Mouse (Mus musculus): ENCODE results near the gene Pgam1. TPM values are rescaled to one million over a fixed set of nuclear protein-coding genes. Genes with fewer than 3 reads are reported as not detected.
"Not testable (repeated sequence)": the region's sequence is repeated elsewhere in the genome, so short reads cannot be mapped to it uniquely, and the experiment has no call there.

Pgam1 gene
- polyA plus RNA-seq (2015; fragmentation: Nextera tagmentation; extraction: Ambion mirVana): 626 and 677 TPM in 2 replicates

DNA sequence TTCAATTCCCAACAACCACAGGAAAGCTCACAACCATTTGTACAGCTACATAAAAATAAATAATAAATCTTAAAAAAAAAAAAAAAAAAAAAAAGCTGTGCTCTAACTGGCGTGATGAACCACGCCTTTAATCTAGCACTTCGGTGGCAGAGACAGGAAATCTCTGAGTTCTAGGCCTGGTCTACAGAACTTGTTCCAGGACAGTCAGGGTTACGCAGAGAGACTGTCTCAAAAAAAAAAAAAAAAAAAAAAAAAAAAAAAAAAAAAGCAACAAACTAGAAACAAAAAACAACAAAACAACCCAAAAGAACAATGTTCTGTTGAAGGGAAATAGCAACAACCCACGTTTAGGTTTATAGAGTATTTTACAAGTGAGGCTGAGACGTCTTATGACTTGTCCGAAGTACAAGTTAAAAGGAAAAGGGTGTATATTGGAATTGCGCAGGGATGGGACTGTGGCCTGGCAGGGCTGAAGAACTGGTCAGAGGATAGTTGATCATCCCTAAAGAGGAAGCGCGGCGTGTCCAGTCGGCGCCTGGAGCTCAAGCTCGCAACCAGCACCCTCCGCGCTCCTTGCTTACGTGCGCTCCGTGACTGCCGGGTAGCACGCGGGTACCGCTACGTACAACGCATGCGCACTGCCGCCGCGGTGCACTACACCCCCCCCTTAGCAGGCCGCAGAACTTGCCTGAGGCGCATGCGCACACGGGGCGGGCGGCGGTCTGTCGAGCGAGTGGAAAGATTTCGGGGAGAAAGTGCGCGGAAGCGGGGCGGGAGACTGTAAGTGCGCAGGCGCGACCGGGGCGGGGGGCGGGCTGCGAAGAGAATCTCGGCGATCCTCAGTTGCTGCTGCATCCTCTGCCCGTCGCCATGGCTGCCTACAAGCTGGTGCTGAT is at the start of gene Pgam1:
Gene Pgam1 (plus strand): TSS at position 746 of the 896 bp plus-strand sequence.
- Histone ChIP-seq H3K36me3 (peaks cover 9% of the 10 kb centered on the region; the same call in 1 of the 2 replicates), H3K4me3 (replicated peaks) (peak within 1 kb of the TSS; percentile 96)
- 5% methylated on average over 54 of the region's 54 CpGs for WGBS

DNA sequence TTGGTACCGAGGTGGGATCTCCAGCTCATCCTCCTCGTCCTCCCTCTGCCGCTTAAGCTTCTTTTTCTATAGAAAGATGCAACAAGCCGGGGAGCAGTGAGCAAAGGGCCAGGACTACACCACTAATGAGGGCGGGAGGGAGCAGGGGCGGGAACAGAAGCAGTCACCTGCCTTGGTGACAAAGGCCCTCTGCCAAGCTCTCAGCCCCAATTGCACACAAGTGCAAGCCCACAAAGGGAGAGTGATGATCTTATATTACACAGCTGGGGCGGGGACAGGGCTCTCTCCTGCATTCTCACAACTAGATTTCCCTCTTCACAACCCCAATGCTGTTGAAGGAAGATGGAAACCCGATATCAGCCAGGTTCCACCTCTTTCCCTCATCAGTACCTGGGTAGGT is 45.0 kb upstream of the Pgam1 start:
- H3K36me3 ChIP-seq: peaks cover 27% of the 10 kb centered on the region
- H3K4me2 ChIP-seq: no peak overlapping the region
- no peak overlapping the region for H3K27ac ChIP-seq
- no peak overlapping the region for H3K4me3 ChIP-seq (replicated peaks)
- no peaks in the 10 kb centered on the region for H3K9me3 ChIP-seq
- no peaks in the 10 kb centered on the region for H3K4me1 ChIP-seq
- no peak overlapping the region for H3K9ac ChIP-seq
- H3K27me3 ChIP-seq (replicated peaks): no peaks in the 10 kb centered on the region
- 90% methylated on average over 8 of the region's 8 CpGs for WGBS
- no peak for ATAC-seq (ENCODE audit: insufficient read depth, low FRiP score, low read depth)

More for the DNA sequence above, at the start of gene Pgam1:
- ATAC-seq (ENCODE audit: insufficient read depth, low FRiP score, low read depth): peak; percentile 96
- Histone ChIP-seq H3K9ac (peak within 1 kb of the TSS; percentile 92), H3K4me1 (peaks cover 27% of the 10 kb centered on the region), H3K4me2 (peak within 1 kb of the TSS; percentile 82), H3K9me3 (no peaks in the 10 kb centered on the region), H3K27ac (peak within 1 kb of the TSS; percentile 96), H3K27me3 (replicated peaks) (no peaks in the 10 kb centered on the region)

DNA sequence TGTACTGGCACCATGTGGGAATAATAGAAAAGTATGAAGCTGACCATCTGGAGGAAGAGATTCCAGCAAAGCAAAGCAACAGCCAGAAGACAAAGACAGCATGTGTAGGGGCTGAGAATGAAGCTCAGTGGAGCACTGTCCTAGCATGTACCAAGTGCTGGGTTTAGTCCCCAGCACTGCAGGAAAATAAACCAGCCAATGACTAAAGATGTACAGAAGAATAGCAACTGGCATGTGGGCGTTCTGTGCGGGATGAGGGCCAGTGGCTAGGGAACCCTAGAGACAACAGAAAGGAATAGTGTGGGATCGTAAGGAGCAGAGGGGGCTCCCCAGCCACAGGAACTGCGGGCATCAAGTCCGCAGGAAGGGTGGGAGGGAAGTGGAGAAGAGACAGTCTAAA is 42.4 kb upstream of the Pgam1 start:
- Histone ChIP-seq H3K9me3 (no peaks in the 10 kb centered on the region), H3K27me3 (replicated peaks) (no peaks in the 10 kb centered on the region), H3K4me1 (no peaks in the 10 kb centered on the region), H3K27ac (no peak overlapping the region), H3K9ac (no peak overlapping the region), H3K36me3 (peaks cover 15% of the 10 kb centered on the region), H3K4me2 (no peak overlapping the region), H3K4me3 (replicated peaks) (no peak overlapping the region)
- 96% methylated on average over 5 of the region's 5 CpGs for WGBS
- no peak for ATAC-seq (ENCODE audit: insufficient read depth, low FRiP score, low read depth)

GRCm38 (mm10) chr19:41869946-41870345 is 41.8 kb upstream of the Pgam1 start:
- peaks cover 17% of the 10 kb centered on the region for H3K36me3 ChIP-seq
- 80% methylated on average over 5 of the region's 5 CpGs for WGBS
- H3K9me3 ChIP-seq: not testable (repeated sequence)

DNA sequence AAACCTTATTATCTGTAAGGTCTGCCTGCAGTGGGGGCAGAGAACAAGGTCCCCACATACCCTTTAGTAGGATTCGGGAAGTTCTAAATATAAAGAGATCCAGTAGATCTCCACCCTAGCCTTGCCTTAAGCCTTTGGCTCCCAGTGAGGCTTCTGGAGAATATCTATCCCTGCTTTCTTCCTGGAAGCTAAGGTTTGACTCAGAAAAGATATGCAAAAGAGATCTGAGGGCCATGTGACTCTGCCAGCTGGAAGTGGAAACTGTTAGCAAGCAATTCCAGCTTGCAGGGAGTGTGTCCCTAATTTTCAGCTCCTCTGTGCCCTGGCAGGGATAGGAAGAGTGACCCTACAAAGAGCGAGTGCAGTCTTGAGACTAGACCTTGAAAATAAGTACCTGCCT is 39.4 kb upstream of the Pgam1 start:
- ATAC-seq (ENCODE audit: insufficient read depth, low FRiP score, low read depth): no peak
- Histone ChIP-seq H3K36me3 (peaks cover 21% of the 10 kb centered on the region), H3K27me3 (replicated peaks) (no peaks in the 10 kb centered on the region), H3K27ac (no peak overlapping the region), H3K4me2 (no peak overlapping the region), H3K4me3 (replicated peaks) (no peak overlapping the region), H3K9ac (no peak overlapping the region), H3K9me3 (no peaks in the 10 kb centered on the region), H3K4me1 (no peaks in the 10 kb centered on the region)
- 91% methylated on average over 2 of the region's 2 CpGs for WGBS

More at GRCm38 (mm10) chr19:41869946-41870345, 41.8 kb upstream of the Pgam1 start:
- H3K27ac ChIP-seq; H3K4me2 ChIP-seq; H3K27me3 ChIP-seq (replicated peaks); H3K4me3 ChIP-seq (replicated peaks); ATAC-seq (ENCODE audit: insufficient read depth, low FRiP score, low read depth); H3K4me1 ChIP-seq; H3K9ac ChIP-seq: not testable (repeated sequence)

DNA sequence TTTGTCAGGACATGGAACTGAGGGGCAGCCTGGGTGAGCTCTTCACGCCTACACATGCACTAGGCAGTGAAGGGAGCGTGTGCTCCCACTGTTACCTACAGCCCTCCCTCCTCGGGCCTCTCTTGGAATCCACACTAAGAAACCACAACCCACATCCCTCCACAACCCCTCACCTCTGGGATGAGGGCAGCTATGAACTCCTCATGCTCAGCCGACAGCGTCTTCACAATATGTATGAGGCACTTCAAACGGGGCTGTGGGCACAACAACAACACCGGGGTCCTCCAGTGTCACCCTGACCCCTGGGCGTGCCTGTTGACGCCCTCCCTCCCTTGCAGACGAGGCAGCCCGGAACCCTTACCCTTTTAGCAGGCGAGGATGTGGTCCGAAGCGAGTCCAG is 37.4 kb upstream of the Pgam1 start:
- WGBS: 86% methylated on average over 14 of the region's 14 CpGs
- Histone ChIP-seq H3K27me3 (replicated peaks) (no peaks in the 10 kb centered on the region), H3K36me3 (peaks cover 10% of the 10 kb centered on the region; the same call in 1 of the 2 replicates), H3K9ac (no peak overlapping the region), H3K4me2 (no peak overlapping the region), H3K4me3 (replicated peaks) (no peak overlapping the region), H3K4me1 (no peaks in the 10 kb centered on the region), H3K9me3 (no peaks in the 10 kb centered on the region), H3K27ac (no peak overlapping the region)
- ATAC-seq (ENCODE audit: insufficient read depth, low FRiP score, low read depth): no peak

DNA sequence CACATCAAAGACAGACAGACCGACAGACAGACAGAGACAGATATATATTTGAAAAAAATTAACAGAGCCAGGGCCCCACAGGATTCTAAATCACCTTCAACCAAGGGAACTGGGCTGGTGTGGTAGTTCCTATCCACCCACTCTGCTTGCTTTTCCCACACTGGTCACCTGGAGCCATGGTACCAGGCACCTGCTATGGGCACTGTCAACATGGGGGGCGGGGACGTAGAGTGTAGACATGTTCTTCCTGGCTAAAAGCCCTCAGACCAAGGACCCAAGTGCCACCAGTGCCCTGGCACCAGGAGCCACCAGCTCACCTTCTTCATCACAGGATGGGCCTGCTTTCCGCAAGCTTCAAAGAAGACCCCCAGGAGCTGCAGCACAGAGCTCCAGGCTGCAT is 29.9 kb upstream of the Pgam1 start:
- H3K4me3 ChIP-seq (replicated peaks): no peak overlapping the region
- no peak overlapping the region for H3K9ac ChIP-seq
- H3K36me3 ChIP-seq: peaks cover 34% of the 10 kb centered on the region
- no peak overlapping the region for H3K27ac ChIP-seq
- 88% methylated on average over 4 of the region's 4 CpGs for whole genome bisulfite sequencing
- no peak overlapping the region for H3K4me2 ChIP-seq
- ATAC-seq (ENCODE audit: insufficient read depth, low FRiP score, low read depth): no peak
- no peaks in the 10 kb centered on the region for H3K4me1 ChIP-seq
- H3K27me3 ChIP-seq (replicated peaks): no peaks in the 10 kb centered on the region
- no peaks in the 10 kb centered on the region for H3K9me3 ChIP-seq

DNA sequence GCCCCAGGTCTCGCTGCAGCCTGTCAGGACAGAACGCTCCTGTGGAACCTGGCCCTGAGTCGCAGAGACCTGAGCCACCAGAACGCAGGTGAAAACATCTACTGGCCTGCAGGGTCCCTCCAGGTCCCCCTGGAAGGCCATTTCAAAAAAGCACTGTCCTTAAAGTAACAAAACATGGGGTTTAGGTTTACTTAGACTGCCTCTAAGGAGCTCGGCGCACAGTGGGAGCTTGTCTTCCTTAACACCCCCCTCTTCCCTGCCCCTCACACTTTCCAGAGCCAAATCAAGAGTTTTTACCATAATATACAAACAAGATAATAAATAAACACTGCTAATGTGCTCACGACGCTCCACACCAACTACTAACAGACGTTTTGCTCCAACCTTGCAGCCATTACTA is 27.8 kb upstream of the Pgam1 start:
- H3K4me1 ChIP-seq: no peaks in the 10 kb centered on the region
- no peak overlapping the region for H3K4me2 ChIP-seq
- 86% methylated on average over 9 of the region's 9 CpGs for WGBS
- no peaks in the 10 kb centered on the region for H3K9me3 ChIP-seq
- H3K27me3 ChIP-seq (replicated peaks): no peaks in the 10 kb centered on the region
- H3K36me3 ChIP-seq: peaks cover 39% of the 10 kb centered on the region
- no peak overlapping the region for H3K4me3 ChIP-seq (replicated peaks)
- no peak overlapping the region for H3K27ac ChIP-seq
- ATAC-seq (ENCODE audit: insufficient read depth, low FRiP score, low read depth): no peak
- H3K9ac ChIP-seq: no peak overlapping the region

DNA sequence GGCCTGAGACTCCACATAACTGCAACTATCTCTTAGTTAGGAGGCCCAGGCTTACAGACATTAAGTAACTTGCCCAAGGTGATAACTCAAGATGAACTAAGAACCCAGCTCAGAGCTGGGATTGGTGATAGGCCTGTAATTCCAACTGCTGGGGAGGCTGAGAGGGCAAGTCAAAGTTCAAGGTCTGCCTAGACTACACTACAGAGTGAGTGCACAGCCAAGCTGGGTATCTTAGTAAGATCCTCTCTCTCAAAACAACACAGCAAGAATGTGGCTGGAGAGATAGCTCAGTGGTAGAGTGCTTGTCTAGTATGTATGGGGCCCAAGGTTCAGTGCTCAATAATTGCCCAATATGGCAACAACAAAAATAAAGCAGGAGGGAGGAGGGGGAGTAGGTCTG is 23.5 kb upstream of the Pgam1 start:
- H3K4me3 ChIP-seq (replicated peaks): no peak overlapping the region
- no peak for ATAC-seq (ENCODE audit: insufficient read depth, low FRiP score, low read depth)
- H3K36me3 ChIP-seq: peaks cover 37% of the 10 kb centered on the region
- no peaks in the 10 kb centered on the region for H3K4me1 ChIP-seq
- no peak overlapping the region for H3K27ac ChIP-seq
- no peaks in the 10 kb centered on the region for H3K27me3 ChIP-seq (replicated peaks)
- H3K9ac ChIP-seq: no peak overlapping the region
- H3K4me2 ChIP-seq: no peak overlapping the region
- H3K9me3 ChIP-seq: no peaks in the 10 kb centered on the region

DNA sequence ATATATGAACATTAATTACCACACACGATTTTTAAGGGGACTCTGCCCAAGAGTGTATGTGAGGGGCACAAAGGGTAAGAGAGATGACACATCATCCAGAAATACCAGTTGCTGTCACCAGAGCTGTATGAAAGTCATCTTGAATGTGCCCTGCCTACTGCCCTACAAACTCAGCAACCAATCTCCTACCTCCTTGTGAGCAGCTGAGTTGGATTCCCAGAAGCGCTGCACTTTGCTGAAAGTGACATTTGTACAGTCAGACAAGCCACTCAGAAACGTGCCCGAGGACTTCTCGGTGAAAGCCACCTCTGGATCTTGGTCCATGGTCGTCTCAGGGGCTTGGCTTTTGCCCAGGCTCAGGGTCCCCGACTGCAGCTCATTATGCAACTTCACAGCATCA is 16.8 kb upstream of the Pgam1 start:
- H3K36me3 ChIP-seq: peaks cover 5% of the 10 kb centered on the region
- H3K4me1 ChIP-seq: peaks cover 7% of the 10 kb centered on the region
- no peaks in the 10 kb centered on the region for H3K27me3 ChIP-seq (replicated peaks)
- H3K9me3 ChIP-seq: no peaks in the 10 kb centered on the region
- H3K4me2 ChIP-seq: peak overlapping the region; percentile 76
- H3K9ac ChIP-seq: peak overlapping the region; percentile 13; the same call in 1 of the 2 replicates
- H3K4me3 ChIP-seq (replicated peaks): peak overlapping the region; percentile 83
- ATAC-seq (ENCODE audit: insufficient read depth, low FRiP score, low read depth): no peak
- WGBS: 38% methylated on average over 7 of the region's 7 CpGs
- H3K27ac ChIP-seq: no peak overlapping the region

DNA sequence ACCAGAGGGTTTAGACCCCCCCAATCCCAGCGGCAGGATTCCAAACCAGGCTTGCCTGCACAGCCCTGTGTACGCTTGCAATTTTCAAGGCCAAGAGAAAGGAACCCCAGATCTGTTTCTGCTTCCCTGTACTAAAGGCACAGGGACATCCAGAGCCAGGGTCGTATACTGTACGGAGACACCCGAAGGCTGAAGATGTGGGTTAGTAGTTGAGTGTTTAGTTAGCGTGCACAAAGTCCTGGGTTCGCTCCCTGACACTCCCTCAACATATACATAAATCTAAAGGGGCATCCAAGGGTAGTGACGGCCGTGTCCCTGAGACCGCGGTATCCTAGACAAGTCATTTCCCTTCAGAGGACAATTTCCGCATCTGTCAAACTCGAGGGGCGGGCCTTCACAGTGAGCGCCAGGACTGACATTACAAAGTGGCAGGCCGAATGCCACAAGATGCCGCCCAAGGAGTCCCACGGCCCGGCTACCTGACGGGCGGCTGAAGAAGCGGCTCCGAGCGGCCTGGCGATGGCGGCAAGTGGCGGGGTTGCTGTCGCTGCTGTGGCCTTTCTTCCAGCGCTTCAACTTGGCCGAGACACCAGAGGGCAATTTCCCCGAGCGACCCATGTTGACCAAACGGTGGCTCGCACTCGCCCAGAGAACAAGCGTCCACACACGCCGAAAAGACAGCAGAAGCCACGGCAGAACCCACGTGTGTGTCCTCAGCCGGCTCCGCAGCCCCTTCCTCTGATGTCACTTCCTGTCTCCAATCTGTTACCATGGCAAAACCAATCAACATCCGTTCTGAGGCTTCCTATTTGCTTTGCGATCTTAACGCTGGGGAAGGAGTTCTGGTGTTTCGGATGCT is 16.0 kb upstream of the Pgam1 start, which contains the start of gene Rrp12:
Gene Rrp12 (minus strand): TSS at position 714 of the 859 bp plus-strand sequence.
- Histone ChIP-seq H3K36me3 (no peaks in the 10 kb centered on the region), H3K27ac (no peak within 1 kb of the TSS)
- WGBS: 1% methylated on average over 46 of the region's 46 CpGs

DNA sequence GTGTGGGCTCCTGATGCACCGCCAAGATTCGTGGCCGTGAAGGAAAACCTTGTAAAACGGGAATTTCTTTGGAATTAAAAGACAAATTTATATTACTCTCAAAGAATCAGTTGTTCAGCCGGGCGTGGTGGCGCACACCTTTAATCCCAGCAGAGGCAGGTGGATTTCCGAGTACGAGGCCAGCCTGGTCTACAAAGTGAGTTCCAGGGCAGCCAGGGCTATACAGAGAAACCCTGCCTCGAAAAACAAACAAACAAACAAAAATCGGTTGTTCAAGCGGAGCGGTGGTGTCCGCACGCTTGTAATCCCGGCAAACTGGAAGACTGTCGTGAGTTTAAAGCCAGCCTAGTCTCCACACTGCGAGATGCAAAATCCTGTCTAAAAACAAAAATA is 15.4 kb upstream of the Pgam1 start:
- ATAC-seq (ENCODE audit: insufficient read depth, low FRiP score, low read depth): no peak
- WGBS: 15% methylated on average over 18 of the region's 18 CpGs
- no peak overlapping the region for H3K27ac ChIP-seq
- no peaks in the 10 kb centered on the region for H3K36me3 ChIP-seq
- no peaks in the 10 kb centered on the region for H3K27me3 ChIP-seq (replicated peaks)
- peak overlapping the region; percentile 76 for H3K4me2 ChIP-seq
- H3K9me3 ChIP-seq: no peaks in the 10 kb centered on the region
- H3K4me1 ChIP-seq: peaks cover 7% of the 10 kb centered on the region
- H3K9ac ChIP-seq: no peak overlapping the region
- H3K4me3 ChIP-seq (replicated peaks): peak overlapping the region; percentile 83

More for the DNA sequence above, 16.0 kb upstream of the Pgam1 start, which contains the start of gene Rrp12:
- Histone ChIP-seq H3K9me3 (no peaks in the 10 kb centered on the region), H3K27me3 (replicated peaks) (no peaks in the 10 kb centered on the region), H3K9ac (peak within 1 kb of the TSS; percentile 13; the same call in 1 of the 2 replicates), H3K4me3 (replicated peaks) (peak within 1 kb of the TSS; percentile 83), H3K4me2 (peak within 1 kb of the TSS; percentile 76), H3K4me1 (peaks cover 7% of the 10 kb centered on the region)
- peak; percentile 89 for ATAC-seq (ENCODE audit: insufficient read depth, low FRiP score, low read depth)
